Mouse (Mus musculus) adrenal gland, postnatal 14 days (tissue): Measurements from ENCODE around the gene Gna11. TPM values are rescaled to one million over a fixed set of nuclear protein-coding genes. Genes with fewer than 3 reads are reported as not detected.
A peak's percentile ranks its signal among the peaks of the same experiment; 100 is the strongest.

Experiments
- DNase-seq: peaks from one replicate; pipeline ENCODE4 v3.0.0; 2021; ENCODE audit warnings: mixed read lengths
- microRNA-seq, 2 experiments: library from miRNA; unstranded; fragments of <30 nt; microRNA quantifications; one replicate each; pipeline ENCODE4 v1.2.0; 2021
- total RNA-seq: library from RNA; stranded (reverse); gene quantifications from 2 replicates; pipeline ENCODE4 v1.2.3, GENCODE M21; 2021

The Gna11 gene
- total RNA-seq, 1 experiment from 2014 or later = 65.0 TPM

GRCm38 (mm10) chr10:81485060-81485449 is 59.9 kb downstream of the Gna11 start:
- no peak for DNase-seq

GRCm38 (mm10) chr10:81484441-81485059 is 60.4 kb downstream of the Gna11 start:
- DNase-seq = no peak

- DNase-seq = peak; percentile 48
Observed at GRCm38 (mm10) chr10:81483983-81484382, 61.0 kb downstream of the Gna11 start.

DNA sequence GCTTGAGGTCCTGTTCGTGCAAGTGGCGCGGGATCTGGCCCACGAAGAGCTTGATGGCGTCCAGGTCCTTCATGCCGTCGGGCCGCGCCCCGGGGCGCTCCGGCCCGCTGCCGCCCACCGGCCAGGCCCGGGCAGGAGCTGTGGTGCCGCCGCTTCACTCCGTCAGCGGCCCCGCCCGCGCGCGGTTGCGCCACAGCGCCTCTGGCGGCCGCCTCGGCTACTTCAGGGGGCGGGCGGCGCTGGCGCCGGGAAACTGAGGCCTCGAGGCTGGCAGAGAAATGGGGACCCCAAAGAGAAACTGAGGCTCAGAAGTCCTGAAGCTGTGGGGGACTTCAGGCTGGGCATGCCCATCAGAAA is 62.5 kb downstream of the Gna11 start, which contains the start of gene Celf5:
TSS of gene Celf5 (minus strand) at position 177 of the 357 bp plus-strand sequence.
- peak; percentile 68 for DNase-seq

- no peak for DNase-seq
Observed at GRCm38 (mm10) chr10:81481605-81482532, 63.1 kb downstream of the Gna11 start.

Small RNA genes lying within 50 kb of the gene (microRNA-seq; reads per million reads assigned to microRNA genes)
- 0 reads per million in 2 experiments for gene Gm25595

Other genes starting within 250 kb of the Gna11 start
- gene Cactin, start 224.1 kb downstream of the Gna11 start, total RNA-seq = 33.1 and 40.7 TPM in 2 replicates
- 38.6 and 47.0 TPM in 2 replicates for gene Tbxa2r, start 216.5 kb downstream of the Gna11 start, total RNA-seq
- gene Gipc3, start 201.9 kb downstream of the Gna11 start, total RNA-seq = 4.6 and 5.1 TPM in 2 replicates
- gene Hmg20b, start 194.7 kb downstream of the Gna11 start, total RNA-seq = 83.0 and 90.1 TPM in 2 replicates
- gene Mfsd12, start 187.7 kb downstream of the Gna11 start, total RNA-seq = 15.2 and 16.3 TPM in 2 replicates
- 2.0 and 2.1 TPM in 2 replicates for gene 4930404N11Rik, start 179.4 kb downstream of the Gna11 start, total RNA-seq
- gene Fzr1, start 166.7 kb downstream of the Gna11 start, total RNA-seq = 40.5 and 43.3 TPM in 2 replicates
- 52.6 and 55.6 TPM in 2 replicates for gene Dohh, start 160.8 kb downstream of the Gna11 start, total RNA-seq
- gene Gm48551, start 160.7 kb downstream of the Gna11 start, total RNA-seq = 0.48 and 1.6 TPM in 2 replicates
- 0.64 and 2.1 TPM in 2 replicates for gene Gm48552, start 156.2 kb downstream of the Gna11 start, total RNA-seq
- 0.94 and 1.9 TPM in 2 replicates for gene Smim24, start 152.1 kb downstream of the Gna11 start, total RNA-seq
- gene Nfic, start 89.6 kb downstream of the Gna11 start, total RNA-seq = 90.1 and 104 TPM in 2 replicates
- gene Celf5, start 62.5 kb downstream of the Gna11 start, total RNA-seq = 0.48 and 0.98 TPM in 2 replicates
- gene Ncln, start 48.8 kb downstream of the Gna11 start, total RNA-seq = 102 and 107 TPM in 2 replicates
- gene S1pr4, start 45.1 kb downstream of the Gna11 start, total RNA-seq = 2.3 and 7.4 TPM in 2 replicates
- gene Gna15, start 21.0 kb downstream of the Gna11 start, total RNA-seq = 0.85 and 1.9 TPM in 2 replicates
- gene Aes, start 14.3 kb upstream of the Gna11 start, total RNA-seq = 646 and 698 TPM in 2 replicates
- gene Tle2, start 29.4 kb upstream of the Gna11 start, total RNA-seq = 17.8 and 18.1 TPM in 2 replicates
- 10.1 and 15.3 TPM in 2 replicates for gene Tle6, start 55.9 kb upstream of the Gna11 start, total RNA-seq
- 2.0 TPM in 2 replicates for gene BC025920, start 61.1 kb upstream of the Gna11 start, total RNA-seq
- 22.2 and 24.3 TPM in 2 replicates for gene Sirt6, start 82.6 kb upstream of the Gna11 start, total RNA-seq
- 18.1 and 22.5 TPM in 2 replicates for gene Ankrd24, start 83.3 kb upstream of the Gna11 start, total RNA-seq
- 2.1 and 3.3 TPM in 2 replicates for gene Gm10778, start 103.9 kb upstream of the Gna11 start, total RNA-seq
- 6.0 and 8.7 TPM in 2 replicates for gene Zfp433, start 159.6 kb upstream of the Gna11 start, total RNA-seq
- gene Gm3055, start 226.0 kb upstream of the Gna11 start, total RNA-seq = 2.1 and 3.6 TPM in 2 replicates